Mouse (Mus musculus): ENCODE results near the gene Rnft1. TPM values are rescaled to one million over a fixed set of nuclear protein-coding genes. Genes with fewer than 3 reads are reported as not detected.
A peak's percentile ranks its signal among the peaks of the same experiment; 100 is the strongest.
"Not testable (repeated sequence)": the region's sequence is repeated elsewhere in the genome, so short reads cannot be mapped to it uniquely, and the experiment has no call there.

The Rnft1 gene
- 59.3 and 68.0 TPM in 2 replicates for polyA plus RNA-seq (2015; fragmentation: Nextera tagmentation; extraction: Ambion mirVana)

DNA sequence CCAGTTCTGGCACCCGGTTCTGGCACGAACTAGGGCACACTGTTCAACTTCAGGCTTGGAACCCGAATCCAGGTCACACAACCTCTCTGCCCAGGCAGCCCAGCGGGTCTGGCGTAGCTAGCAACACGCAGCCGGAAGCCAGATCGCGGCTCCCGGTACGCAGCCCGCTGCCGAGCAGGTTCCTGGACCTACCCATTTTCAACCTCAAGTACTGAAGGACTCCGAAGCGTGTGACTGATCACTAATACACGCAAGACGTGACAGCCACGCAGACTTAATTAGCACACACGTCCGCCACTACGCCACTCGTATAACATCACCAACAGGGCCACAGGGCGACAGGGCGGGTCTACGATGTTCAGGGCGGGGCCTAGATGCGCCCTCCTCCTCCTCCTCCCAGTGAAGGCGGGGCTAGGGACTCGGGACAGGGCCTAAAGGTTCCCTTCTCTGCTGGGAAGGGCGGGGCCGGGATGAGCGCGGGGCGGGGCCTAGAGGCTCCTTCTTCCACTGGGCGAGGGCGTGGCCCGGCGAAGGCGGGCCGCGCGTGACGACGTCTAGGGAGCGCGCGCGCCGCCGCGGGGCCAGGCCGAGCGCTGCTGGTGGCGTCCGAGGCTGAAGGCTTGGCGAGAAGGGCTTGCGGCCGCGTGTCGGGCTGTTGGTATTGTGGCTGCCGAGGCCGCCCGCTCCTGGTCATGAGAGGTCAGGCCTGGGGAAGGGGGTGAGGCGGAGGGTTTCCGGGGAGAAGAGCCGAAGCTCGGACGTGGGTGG lies at the start of gene Rnft1:
Gene Rnft1 (plus strand): TSS at position 557 of the 768 bp plus-strand sequence.
- H3K27me3 ChIP-seq, result no peaks in the 10 kb centered on the region
- H3K4me1 ChIP-seq, result peaks cover 8% of the 10 kb centered on the region
- H3K9ac ChIP-seq, result peak within 1 kb of the TSS; percentile 75
- H3K9me3 ChIP-seq, result no peaks in the 10 kb centered on the region
- H3K36me3 ChIP-seq, result peaks cover under 1% of the 10 kb centered on the region; the same call in 1 of the 2 replicates
- H3K27ac ChIP-seq, result peak within 1 kb of the TSS; percentile 92
- H3K4me2 ChIP-seq, result peak within 1 kb of the TSS; percentile 72
- ATAC-seq (ENCODE audit: insufficient number of reproducible peaks, low FRiP score, low TSS enrichment, low read depth), result peak; percentile 99
- H3K4me3 ChIP-seq, result peak within 1 kb of the TSS; percentile 76
- WGBS, result under 1% methylated on average over 67 of the region's 68 CpGs

DNA sequence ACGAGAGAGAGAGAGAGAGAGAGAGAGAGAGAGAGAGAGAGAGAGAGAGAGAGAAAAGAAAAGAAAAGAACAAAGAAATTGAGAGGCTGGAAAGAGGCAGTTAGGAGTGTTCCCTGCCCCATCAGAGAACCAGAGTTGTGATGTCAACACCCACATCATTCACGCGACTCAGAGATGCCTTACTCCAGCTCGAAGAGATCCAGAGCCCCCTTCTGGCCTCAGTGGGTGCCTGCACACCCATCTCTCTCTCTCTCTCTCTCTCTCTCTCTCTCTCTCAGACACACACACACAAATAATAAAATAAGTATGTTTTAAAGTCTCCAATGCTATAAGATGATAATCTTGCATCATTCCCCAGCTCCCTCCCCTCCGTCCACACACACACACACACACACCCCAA lies 47.6 kb upstream of the Rnft1 start:
- ATAC-seq (ENCODE audit: insufficient number of reproducible peaks, low FRiP score, low TSS enrichment, low read depth), result no peak
- Histone ChIP-seq H3K4me3 (no peak overlapping the region), H3K9me3 (no peaks in the 10 kb centered on the region), H3K4me2 (no peak overlapping the region), H3K27ac (no peak overlapping the region), H3K4me1 (0 out of 2 replicates have a peak, but pooled peaks cover under 1% of the 10 kb centered on the region), H3K27me3 (no peaks in the 10 kb centered on the region), H3K36me3 (no peaks in the 10 kb centered on the region), H3K9ac (no peak overlapping the region)
- 19% methylated on average over 5 of the region's 5 CpGs for WGBS

DNA sequence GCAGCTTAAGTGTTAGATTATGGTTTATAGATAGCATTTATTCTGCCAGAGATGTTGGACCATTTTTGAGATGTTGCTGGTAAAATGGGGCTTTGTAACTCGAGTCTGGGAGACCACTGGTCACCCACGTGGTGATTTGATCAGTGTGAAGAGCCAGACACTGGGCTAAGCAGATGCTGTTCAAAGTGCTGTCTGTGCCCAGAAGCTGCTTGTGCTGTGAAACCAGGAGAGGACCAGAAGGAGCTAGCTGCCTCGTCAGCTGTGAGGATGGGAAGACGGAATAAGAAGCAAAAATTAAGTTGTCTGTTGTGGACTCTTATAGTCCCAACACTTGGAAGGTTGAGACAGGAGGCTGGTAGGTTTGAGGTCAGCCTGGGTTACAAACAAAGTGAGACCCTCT lies 46.2 kb upstream of the Rnft1 start:
- Histone ChIP-seq H3K36me3 (no peaks in the 10 kb centered on the region), H3K27me3 (no peaks in the 10 kb centered on the region), H3K9me3 (no peaks in the 10 kb centered on the region), H3K4me2 (no peak overlapping the region), H3K4me3 (no peak overlapping the region), H3K27ac (no peak overlapping the region), H3K9ac (no peak overlapping the region), H3K4me1 (no peaks in the 10 kb centered on the region)
- WGBS, result 41% methylated on average over 4 of the region's 4 CpGs
- no peak for ATAC-seq (ENCODE audit: insufficient number of reproducible peaks, low FRiP score, low TSS enrichment, low read depth)

DNA sequence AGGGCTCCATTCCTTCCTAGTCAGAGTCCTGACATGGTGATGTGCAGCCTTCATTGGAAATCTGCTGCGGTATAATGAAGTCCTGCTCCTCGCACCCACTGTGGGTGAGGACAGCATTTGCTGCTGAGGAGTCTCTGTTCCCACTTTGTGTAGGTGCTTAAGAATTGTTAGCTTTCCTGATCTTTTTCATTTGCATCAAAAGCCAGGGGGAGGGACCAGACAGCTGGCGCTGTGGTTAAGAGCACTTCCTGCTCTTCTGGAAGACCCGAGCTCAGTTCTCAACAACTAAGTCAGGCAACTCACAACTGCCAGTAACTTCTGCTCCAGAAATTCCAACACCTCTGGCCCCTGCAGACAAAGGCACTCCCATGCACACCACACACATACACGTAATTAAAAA lies 43.7 kb upstream of the Rnft1 start:
- Histone ChIP-seq H3K36me3 (no peaks in the 10 kb centered on the region), H3K27me3 (no peaks in the 10 kb centered on the region)
- WGBS, result 64% methylated on average over 5 of the region's 5 CpGs

DNA sequence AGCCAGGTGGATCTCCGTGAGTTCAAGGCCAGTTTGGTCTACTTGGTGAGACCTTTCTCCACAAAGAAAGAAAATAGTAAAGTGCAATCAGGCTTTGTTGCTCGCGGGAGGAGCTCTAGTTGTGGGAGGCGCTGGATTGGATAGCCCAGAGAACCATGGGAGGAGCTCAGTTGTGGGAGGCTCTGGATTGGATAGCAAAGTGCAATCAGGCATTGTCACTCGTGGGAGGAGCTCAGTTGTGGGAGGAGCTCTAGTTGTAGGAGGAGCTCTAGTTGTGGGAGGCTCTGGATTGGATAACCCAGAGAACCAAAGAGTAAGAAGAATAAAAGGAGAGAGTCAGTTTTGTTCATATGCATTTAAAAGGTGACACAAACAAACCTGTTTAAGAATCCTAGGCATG lies 30.5 kb upstream of the Rnft1 start:
- ATAC-seq (ENCODE audit: insufficient number of reproducible peaks, low FRiP score, low TSS enrichment, low read depth), result no peak
- H3K27me3 ChIP-seq, result no peaks in the 10 kb centered on the region
- no peaks in the 10 kb centered on the region for H3K4me1 ChIP-seq
- no peaks in the 10 kb centered on the region for H3K9me3 ChIP-seq
- no peak overlapping the region for H3K9ac ChIP-seq
- no peak overlapping the region for H3K4me2 ChIP-seq
- no peak overlapping the region for H3K4me3 ChIP-seq
- WGBS, result 88% methylated on average over 5 of the region's 5 CpGs
- H3K36me3 ChIP-seq, result no peaks in the 10 kb centered on the region
- H3K27ac ChIP-seq, result no peak overlapping the region

More for the DNA sequence above, 43.7 kb upstream of the Rnft1 start:
- Histone ChIP-seq H3K9ac (no peak overlapping the region), H3K27ac (no peak overlapping the region), H3K4me2 (no peak overlapping the region), H3K4me1 (no peaks in the 10 kb centered on the region), H3K4me3 (no peak overlapping the region), H3K9me3 (no peaks in the 10 kb centered on the region)
- no peak for ATAC-seq (ENCODE audit: insufficient number of reproducible peaks, low FRiP score, low TSS enrichment, low read depth)

DNA sequence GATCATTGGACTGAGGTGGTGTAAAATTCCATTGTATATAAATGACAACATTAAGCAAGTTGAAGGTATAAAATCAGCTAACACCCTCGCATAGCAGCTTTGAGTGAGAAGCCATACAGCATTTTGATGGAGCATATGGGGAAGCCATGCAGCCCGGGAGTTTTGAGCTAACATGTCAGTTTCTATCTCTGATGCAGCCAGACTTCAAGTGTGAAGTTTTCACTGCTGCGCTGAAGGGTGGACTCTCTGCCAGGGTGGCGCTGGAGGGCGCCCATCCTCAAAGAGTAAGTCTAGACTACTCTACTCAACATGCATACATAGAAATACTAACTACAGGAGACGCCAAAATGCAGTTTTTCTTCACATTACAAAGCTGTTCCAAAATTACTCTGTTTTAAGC lies 26.9 kb upstream of the Rnft1 start:
- ATAC-seq (ENCODE audit: insufficient number of reproducible peaks, low FRiP score, low TSS enrichment, low read depth), result no peak
- Histone ChIP-seq H3K4me1 (no peaks in the 10 kb centered on the region), H3K27me3 (no peaks in the 10 kb centered on the region), H3K4me2 (no peak overlapping the region), H3K9ac (no peak overlapping the region), H3K27ac (no peak overlapping the region), H3K36me3 (no peaks in the 10 kb centered on the region), H3K9me3 (no peaks in the 10 kb centered on the region), H3K4me3 (no peak overlapping the region)
- 80% methylated on average over 6 of the region's 6 CpGs for WGBS

DNA sequence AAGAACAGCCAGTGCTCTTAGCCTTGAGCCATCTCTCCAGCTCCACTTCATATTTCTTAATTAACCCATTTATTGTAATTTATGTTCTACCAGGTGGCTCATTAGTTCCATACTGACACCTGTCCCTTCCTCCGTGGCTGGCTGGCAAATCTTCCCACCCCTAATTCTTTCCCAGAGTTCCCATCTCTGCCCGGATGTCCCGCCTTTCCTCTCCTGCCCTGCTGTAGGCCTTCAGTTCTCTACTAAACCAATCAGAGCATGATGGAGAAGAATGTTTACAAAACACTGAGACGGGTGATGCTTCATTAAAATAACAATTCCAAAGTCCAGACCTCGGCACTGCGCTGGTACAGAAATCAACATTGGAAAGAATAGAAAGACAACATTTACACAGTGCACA lies 25.6 kb upstream of the Rnft1 start:
- WGBS, result 90% methylated on average over 6 of the region's 6 CpGs

DNA sequence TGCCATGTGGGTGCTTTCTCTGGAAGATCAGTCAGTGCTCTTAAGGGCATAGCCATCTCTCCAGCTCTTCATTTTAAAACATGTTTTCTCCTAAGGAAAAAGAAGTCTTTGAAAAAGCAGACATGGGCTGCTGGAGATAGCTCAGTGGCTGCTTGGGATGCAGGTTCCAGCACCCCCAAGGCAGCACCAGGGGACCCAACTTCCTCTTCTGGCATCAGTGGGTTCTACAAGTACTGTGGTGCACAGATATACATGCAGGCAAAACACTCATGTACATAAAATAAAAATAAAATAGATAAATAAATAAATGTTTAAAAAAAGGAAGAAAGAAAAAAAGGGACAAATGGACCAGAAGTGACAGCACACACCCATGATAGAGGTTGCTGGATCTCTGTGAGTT lies 21.9 kb upstream of the Rnft1 start:
- Histone ChIP-seq H3K9ac (no peak overlapping the region), H3K4me1 (no peaks in the 10 kb centered on the region; the same call in 1 of the 2 replicates)

More for the DNA sequence above, 25.6 kb upstream of the Rnft1 start:
- no peaks in the 10 kb centered on the region for H3K4me1 ChIP-seq
- no peaks in the 10 kb centered on the region for H3K9me3 ChIP-seq
- no peak overlapping the region for H3K4me2 ChIP-seq
- no peak overlapping the region for H3K9ac ChIP-seq
- H3K4me3 ChIP-seq, result no peak overlapping the region
- no peak overlapping the region for H3K27ac ChIP-seq
- H3K36me3 ChIP-seq, result no peaks in the 10 kb centered on the region
- no peak for ATAC-seq (ENCODE audit: insufficient number of reproducible peaks, low FRiP score, low TSS enrichment, low read depth)
- no peaks in the 10 kb centered on the region for H3K27me3 ChIP-seq

DNA sequence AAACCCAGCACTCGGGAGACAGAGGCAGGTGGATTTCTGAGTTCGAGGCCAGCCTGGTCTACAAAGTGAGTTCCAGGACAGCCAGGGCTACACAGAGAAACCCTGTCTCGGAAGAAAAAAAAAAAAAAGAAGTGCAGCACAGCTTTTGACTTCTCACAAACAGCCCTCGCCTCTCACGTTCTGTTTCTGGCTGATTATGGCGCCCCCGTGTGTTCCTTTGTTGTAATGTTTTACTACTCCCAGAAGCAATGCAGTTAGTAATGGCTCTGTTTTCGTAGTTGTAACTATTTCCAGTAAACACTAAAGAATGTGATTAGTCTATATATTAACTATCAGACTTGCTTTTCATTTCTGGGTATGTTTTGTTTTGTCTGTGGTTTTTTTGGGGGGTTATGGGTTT lies 20.2 kb upstream of the Rnft1 start:
- H3K9ac ChIP-seq; H3K4me3 ChIP-seq; ATAC-seq (ENCODE audit: insufficient number of reproducible peaks, low FRiP score, low TSS enrichment, low read depth); H3K4me1 ChIP-seq; H3K9me3 ChIP-seq; H3K4me2 ChIP-seq; H3K36me3 ChIP-seq; H3K27me3 ChIP-seq; H3K27ac ChIP-seq: not testable (repeated sequence)
- WGBS, result 16% methylated on average over 8 of the region's 8 CpGs

More for the DNA sequence above, 21.9 kb upstream of the Rnft1 start:
- no peak for ATAC-seq (ENCODE audit: insufficient number of reproducible peaks, low FRiP score, low TSS enrichment, low read depth)
- Histone ChIP-seq H3K27ac (no peak overlapping the region), H3K4me3 (no peak overlapping the region), H3K36me3 (no peaks in the 10 kb centered on the region), H3K4me2 (no peak overlapping the region), H3K27me3 (no peaks in the 10 kb centered on the region), H3K9me3 (no peaks in the 10 kb centered on the region)

- H3K27ac ChIP-seq, result no peak overlapping the region
- H3K4me1 ChIP-seq, result peaks cover 10% of the 10 kb centered on the region
- no peak for ATAC-seq (ENCODE audit: insufficient number of reproducible peaks, low FRiP score, low TSS enrichment, low read depth)
- no peaks in the 10 kb centered on the region for H3K36me3 ChIP-seq
- 71% methylated on average over 8 of the region's 8 CpGs for WGBS
- no peak overlapping the region for H3K4me3 ChIP-seq
- no peak overlapping the region for H3K9ac ChIP-seq
- H3K4me2 ChIP-seq, result no peak overlapping the region
- H3K27me3 ChIP-seq, result no peaks in the 10 kb centered on the region
- H3K9me3 ChIP-seq, result no peaks in the 10 kb centered on the region
Observed at GRCm38 (mm10) chr11:86468345-86468744, 16.1 kb upstream of the Rnft1 start.

DNA sequence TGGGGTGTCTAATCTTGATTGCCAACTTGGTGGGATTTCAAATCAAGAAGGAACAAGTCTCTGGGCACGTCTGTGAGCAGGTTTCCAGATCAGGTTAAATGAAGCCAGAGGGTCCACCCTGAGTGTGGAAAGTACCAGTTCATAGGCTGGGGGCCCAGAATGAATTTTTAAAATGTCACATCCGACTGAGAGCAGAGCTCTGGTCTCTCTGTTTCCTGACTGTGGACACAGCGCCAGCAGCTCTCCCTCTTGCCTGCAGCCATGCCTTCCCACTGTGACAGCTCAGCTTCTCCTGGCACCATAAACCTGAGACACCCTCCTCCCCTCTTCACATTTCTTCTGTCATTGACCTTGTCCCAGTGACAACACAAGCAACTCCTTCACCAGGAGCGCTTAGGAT lies 15.5 kb upstream of the Rnft1 start:
- H3K4me3 ChIP-seq, result no peak overlapping the region
- WGBS, result 47% methylated on average over 4 of the region's 4 CpGs
- no peak overlapping the region for H3K27ac ChIP-seq
- no peaks in the 10 kb centered on the region for H3K36me3 ChIP-seq
- peaks cover 10% of the 10 kb centered on the region for H3K4me1 ChIP-seq
- H3K9me3 ChIP-seq, result no peaks in the 10 kb centered on the region
- ATAC-seq (ENCODE audit: insufficient number of reproducible peaks, low FRiP score, low TSS enrichment, low read depth), result no peak
- H3K27me3 ChIP-seq, result no peaks in the 10 kb centered on the region
- no peak overlapping the region for H3K9ac ChIP-seq
- no peak overlapping the region for H3K4me2 ChIP-seq

DNA sequence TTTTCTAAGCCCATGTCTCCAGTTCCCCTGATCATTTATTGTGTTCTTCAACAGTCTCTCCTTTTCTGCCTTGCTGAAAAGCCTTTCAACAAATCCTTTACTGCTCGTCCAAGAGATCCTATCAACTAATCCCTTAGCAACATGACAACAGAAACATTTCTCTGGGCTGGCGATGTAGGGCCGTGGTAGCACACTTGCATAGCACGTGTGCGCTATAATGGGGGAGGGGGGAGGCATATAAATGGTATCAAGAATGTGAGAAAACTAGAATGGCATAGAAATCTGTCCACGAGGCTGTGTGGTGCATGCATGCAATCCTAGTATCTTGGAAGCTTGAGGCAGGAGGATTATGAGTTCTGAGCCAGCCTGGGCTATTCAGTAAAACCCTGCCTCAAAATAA lies 12.7 kb upstream of the Rnft1 start:
- H3K9me3 ChIP-seq, result no peaks in the 10 kb centered on the region
- no peak overlapping the region for H3K9ac ChIP-seq
- H3K4me1 ChIP-seq, result peaks cover 10% of the 10 kb centered on the region
- no peak for ATAC-seq (ENCODE audit: insufficient number of reproducible peaks, low FRiP score, low TSS enrichment, low read depth)
- 60% methylated on average over 6 of the region's 6 CpGs for WGBS
- H3K27ac ChIP-seq, result no peak overlapping the region
- no peak overlapping the region for H3K4me2 ChIP-seq
- H3K4me3 ChIP-seq, result no peak overlapping the region
- H3K36me3 ChIP-seq, result no peaks in the 10 kb centered on the region
- H3K27me3 ChIP-seq, result no peaks in the 10 kb centered on the region

All from limb, embryonic 15.5 days (tissue).